Mouse (Mus musculus) R1 (cell line): ENCODE measurements around the gene Cd300lf.
A peak's percentile ranks its signal among the peaks of the same experiment; 100 is the strongest.

ENCODE experiments used
- DNase-seq: peaks from one replicate; pipeline ENCODE4 v3.0.0-alpha.2; 2018; ENCODE audit warnings: low read depth, low spot score

The Cd300lf gene

GRCm38 (mm10) chr11:115077436-115077835, 56.4 kb downstream of the Cd300lf start:
- DNase-seq: no peak

DNA sequence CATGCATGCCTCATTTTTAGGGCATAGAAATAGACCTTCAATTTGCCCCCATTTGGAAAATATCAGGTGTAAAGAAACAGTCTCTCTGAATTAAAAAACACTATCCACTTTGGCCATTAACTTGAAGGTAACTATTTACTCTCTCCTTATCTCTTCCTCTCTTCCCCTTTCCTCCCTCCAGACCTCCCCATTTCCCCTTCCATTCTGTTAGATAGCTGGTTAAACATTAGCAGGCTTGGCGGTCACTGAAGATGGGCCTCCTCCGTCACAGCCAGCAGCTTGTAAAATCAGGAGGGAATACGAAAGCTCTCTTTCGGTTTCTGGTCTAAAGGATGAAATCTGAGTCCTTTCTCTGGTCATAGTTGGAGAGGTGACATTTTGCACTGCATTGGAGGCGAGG, 57.9 kb downstream of the Cd300lf start:
- DNase-seq: no peak

GRCm38 (mm10) chr11:115075407-115075806, 58.4 kb downstream of the Cd300lf start:
- DNase-seq: no peak

- no peak for DNase-seq
Observed at GRCm38 (mm10) chr11:115073002-115073401, 60.8 kb downstream of the Cd300lf start.

- no peak for DNase-seq
Observed at GRCm38 (mm10) chr11:115071631-115072294, 62.0 kb downstream of the Cd300lf start.

GRCm38 (mm10) chr11:115071015-115071551, 62.7 kb downstream of the Cd300lf start:
- peak; percentile 96 for DNase-seq

GRCm38 (mm10) chr11:115066768-115067167, 67.0 kb downstream of the Cd300lf start:
- DNase-seq: peak; percentile 29
